8 mouse cellular contexts compared by ENCODE assay signal in the genomic region with DNA sequence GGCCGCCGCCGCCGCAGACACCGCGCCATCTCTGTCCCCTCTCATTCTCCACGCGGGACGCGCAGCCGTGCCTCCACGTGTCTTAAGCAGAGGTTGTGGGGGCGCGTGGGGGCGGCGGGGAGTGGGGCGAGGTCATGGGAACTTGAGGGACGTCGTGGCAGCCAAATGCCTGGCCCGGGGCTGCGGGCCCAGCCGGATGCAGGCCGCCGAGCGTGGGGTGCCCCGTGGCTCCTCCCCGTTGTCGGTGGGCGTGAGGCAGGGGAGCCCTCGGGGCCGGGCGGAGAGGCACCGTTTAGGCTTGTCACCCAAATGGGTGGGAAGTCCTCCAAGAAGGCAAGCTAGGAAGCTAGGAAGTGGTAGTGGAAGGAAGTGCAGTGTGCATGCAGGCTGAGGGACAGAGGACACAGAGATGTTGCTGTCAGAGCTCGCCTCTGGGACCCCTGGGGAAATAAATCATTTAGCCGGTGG. TPM values are rescaled to one million over a fixed set of nuclear protein-coding genes. Genes with fewer than 3 reads are reported as not detected.
DNase-seq lines count a peak whose midpoint lies in the region; ATAC-seq and TF ChIP-seq lines count a peak whose summit lies in the region.

No protein-coding gene starts in this region.

- H3K27me3 ChIP-seq in MEL (ENCODE audit: control insufficient read depth in 1 of 2, insufficient read depth in 2 of 2, low read length in 2 of 2), result no peaks in the 10 kb centered on the region
- H3K27me3 ChIP-seq in hindbrain, embryonic 11.5 days (ENCODE audit: control insufficient read depth, insufficient read depth, low read length), result no peaks in the 10 kb centered on the region

- DNase-seq in MEL (ENCODE audit: low read depth, low spot score), result peak; percentile 84
- peak; percentile 64 for DNase-seq in cerebellum, adult 8-10 months
- peak; percentile 70 for DNase-seq in hindbrain, embryonic 11.5 days (ENCODE audit: low spot score)
- peak; percentile 81 for DNase-seq in layer of hippocampus, postnatal 14 days (ENCODE audit: low spot score in 2 of 2)
- peak; percentile 84 for DNase-seq in lung, postnatal 10 days
- DNase-seq in ovary, postnatal 14 days (ENCODE audit: low spot score), result peak; percentile 65
- DNase-seq in urinary bladder, adult 18-20 months (ENCODE audit: low spot score in 2 of 2), result peak; percentile 45 to 63

- H3K36me3 ChIP-seq in MEL (ENCODE audit: control insufficient read depth in 1 of 2, insufficient read depth in 2 of 2, low read length in 2 of 2), result peaks cover 0 to 25% of the 10 kb centered on the region in 2 experiments; a peak in 2 of 4 replicates
- H3K36me3 ChIP-seq in hindbrain, embryonic 11.5 days (ENCODE audit: control insufficient read depth, insufficient read depth, low read length), result no peaks in the 10 kb centered on the region

- peak overlapping the region; percentile 68 to 97 for H3K4me3 ChIP-seq in MEL (ENCODE audit: control insufficient read depth in 1 of 2, insufficient read depth in 1 of 2, low read depth in 2 of 2, low read length in 2 of 2)
- H3K4me3 ChIP-seq in hindbrain, embryonic 11.5 days (ENCODE audit: low read depth, low read length), result peak overlapping the region; percentile 77

- ATAC-seq in frontal cortex, adult (ENCODE audit: low TSS enrichment), result peak; percentile 86
- ATAC-seq in hindbrain, embryonic 11.5 days (ENCODE audit: low FRiP score), result peak; percentile 86

- no peaks in the 10 kb centered on the region for H3K9me3 ChIP-seq in MEL (replicated peaks; ENCODE audit: insufficient read depth, low read length)
- H3K9me3 ChIP-seq in hindbrain, embryonic 11.5 days (ENCODE audit: control insufficient read depth, low read length), result no peaks in the 10 kb centered on the region

- TF ChIP-seq RAD21 in MEL (IDR thresholded peaks at IDR 0.05; ENCODE audit: low read depth, low read length), result no peak

- WGBS in hindbrain, embryonic 11.5 days, result under 1% methylated on average over 28 of the region's 35 CpGs

- H3K4me1 ChIP-seq in MEL (ENCODE audit: control insufficient read depth in 1 of 2, insufficient read depth in 2 of 2, low read length in 2 of 2), result peaks cover 7 to 9% of the 10 kb centered on the region in 2 experiments
- no peaks in the 10 kb centered on the region for H3K4me1 ChIP-seq in hindbrain, embryonic 11.5 days (replicated peaks; ENCODE audit: control insufficient read depth, insufficient read depth, low read length)

- H3K9ac ChIP-seq in MEL (ENCODE audit: control insufficient read depth, low read depth, low read length, poor library complexity, severe bottlenecking), result peak overlapping the region; percentile 84
- peak overlapping the region; percentile 92 for H3K9ac ChIP-seq in hindbrain, embryonic 11.5 days (ENCODE audit: low read depth, low read length)

- no peak for TF ChIP-seq CTCF in MEL (IDR thresholded peaks at IDR 0.05 in 2 of 3, conservative IDR thresholded peaks at IDR 0.05 in 1 of 3; ENCODE audit: control insufficient read depth in 1 of 3, insufficient read depth in 1 of 3, low read depth in 2 of 3, low read length in 3 of 3, poor library complexity in 1 of 3, severe bottlenecking in 1 of 3)

- peak overlapping the region; percentile 20 for H3K27ac ChIP-seq in MEL (ENCODE audit: control insufficient read depth, low read depth, low read length)
- peak overlapping the region; percentile 83 for H3K27ac ChIP-seq in hindbrain, embryonic 11.5 days (ENCODE audit: low read depth, low read length)

- H3K79me2 ChIP-seq in MEL (ENCODE audit: control insufficient read depth, insufficient read depth, low read length, poor library complexity), result peaks cover 3% of the 10 kb centered on the region; the same call in 1 of the 2 replicates

- peak in 1 of 2 experiments; percentile 41; a peak in 1 of 4 replicates for TF ChIP-seq POLR2A in MEL (IDR thresholded peaks at IDR 0.05; ENCODE audit: control insufficient read depth in 1 of 2, insufficient read depth in 1 of 2, low read depth in 1 of 2, low read length in 2 of 2, poor library complexity in 1 of 2)

- H3K4me2 ChIP-seq in hindbrain, embryonic 11.5 days (replicated peaks; ENCODE audit: low read depth, low read length), result peak overlapping the region; percentile 59

- TF ChIP-seq EP300 in MEL (IDR thresholded peaks at IDR 0.05; ENCODE audit: low read depth in 1 of 2, low read length in 2 of 2), result no peak

TF ChIP-seq in MEL, 35 proteins besides CTCF, POLR2A, EP300 and RAD21:
- TF ChIP-seq SIN3A (IDR thresholded peaks at IDR 0.05; ENCODE audit: low read length) (peak; percentile 50), JUND (IDR thresholded peaks at IDR 0.05; ENCODE audit: low read depth, low read length) (no peak), MXI1 (IDR thresholded peaks at IDR 0.05; ENCODE audit: low read depth, low read length) (peak; percentile 56), NELFE (IDR thresholded peaks at IDR 0.05; ENCODE audit: low read depth, low read length) (peak; percentile 35; the same call in 1 of the 2 replicates)
TF ChIP-seq in MEL: peak in this region for 3.

RNA-seq across cellular contexts. Expression of gene Supt3, which starts 0.4 kb away (rescaled TPM):
- 7.0 and 7.6 TPM in 2 replicates for total RNA-seq in MEL (2012; rRNA removed)
- polyA plus RNA-seq in MEL (2012; ENCODE audit: insufficient read depth in 1 of 2, insufficient read length in 2 of 2, low read depth in 1 of 2, low replicate concordance in 2 of 2, missing spikeins in 1 of 2), result 10 to 100 TPM in 1 of 2 experiments, not detected in 1; 28.6 TPM
- polyA plus RNA-seq in hindbrain, embryonic 11.5 days (2014; fragmentation: Nextera tagmentation; extraction: Ambion mirVana), result 27.5 and 27.8 TPM in 2 replicates
- total RNA-seq in layer of hippocampus, postnatal 14 days (2021), result 10 to 100 TPM; 13.1 to 13.7 TPM

RNA-seq across cellular contexts. Expression of gene Runx2, which starts 37.2 kb away (rescaled TPM):
- not detected in 2 replicates for total RNA-seq in MEL (2012; rRNA removed)
- polyA plus RNA-seq in MEL (2012; ENCODE audit: insufficient read depth in 1 of 2, insufficient read length in 2 of 2, low read depth in 1 of 2, low replicate concordance in 2 of 2, missing spikeins in 1 of 2), result not detected
- polyA plus RNA-seq in hindbrain, embryonic 11.5 days (2014; fragmentation: Nextera tagmentation; extraction: Ambion mirVana), result 1.8 and 3.0 TPM in 2 replicates
- 1 to 10 TPM; 8.8 to 9.3 TPM for total RNA-seq in layer of hippocampus, postnatal 14 days (2021)

Comparison
In these comparisons a context has a peak if more than half of its experiments do, and no peak if none do; other contexts are left out.
1. Peak in every context shown above with its lines: DNase-seq, ATAC-seq, H3K4me3 ChIP-seq and H3K27ac ChIP-seq.